Mouse (Mus musculus) embryonic facial prominence, embryonic 14.5 days (tissue): ENCODE measurements around the gene Sos2. TPM values are rescaled to one million over a fixed set of nuclear protein-coding genes. Genes with fewer than 3 reads are reported as not detected.
A peak's percentile ranks its signal among the peaks of the same experiment; 100 is the strongest.

Experiments used
- ATAC-seq: fragments of 200-750 bp; cut with Nextera tagmentation; 2 replicates; pipeline ENCODE4 v1.8.0; 2017; ENCODE audit warnings: low read depth, moderate number of reproducible peaks, moderate TSS enrichment
- DNase-seq: peaks from one replicate; pipeline ENCODE4 v3.0.0-alpha.2; 2015; ENCODE audit warnings: low spot score
- H3K27ac ChIP-seq: fragments of 300-500 bp; sonication (generic); replicated peaks from 2 replicates; pipeline ENCODE4 v1.5.1; 2014; ENCODE audit warnings: low read depth, mild to moderate bottlenecking, low read length, moderate library complexity
- H3K27me3 ChIP-seq: fragments of 300-500 bp; sonication (generic); replicated peaks from 2 replicates; pipeline ENCODE4 v1.6.1; 2014; ENCODE audit warnings: low read length; ENCODE audit not compliant: control insufficient read depth, insufficient read depth
- H3K36me3 ChIP-seq: fragments of 300-500 bp; sonication (generic); 2 replicates; pipeline ENCODE4 v1.6.1; 2014; ENCODE audit warnings: low read length, mixed read lengths; ENCODE audit not compliant: control insufficient read depth, insufficient read depth
- H3K4me1 ChIP-seq: fragments of 300-500 bp; sonication (generic); 2 replicates; pipeline ENCODE4 v1.6.1; 2014; ENCODE audit warnings: antibody characterized with exemption, low read length; ENCODE audit not compliant: control insufficient read depth, insufficient read depth
- H3K4me2 ChIP-seq: fragments of 300-500 bp; sonication (generic); 2 replicates; pipeline ENCODE4 v1.6.1; 2014; ENCODE audit warnings: low read depth, mild to moderate bottlenecking, low read length, moderate library complexity, mixed read lengths
- H3K4me3 ChIP-seq: fragments of 300-500 bp; sonication (generic); 2 replicates; pipeline ENCODE4 v1.5.1; 2014; ENCODE audit warnings: low read depth, mild to moderate bottlenecking, low read length
- H3K9ac ChIP-seq: fragments of 300-500 bp; sonication (generic); 2 replicates; pipeline ENCODE4 v1.6.1; 2014; ENCODE audit warnings: low read depth, mild to moderate bottlenecking, low read length, moderate library complexity, mixed read lengths
- H3K9me3 ChIP-seq: fragments of 300-500 bp; sonication (generic); 2 replicates; pipeline ENCODE4 v1.6.1; 2016; ENCODE audit warnings: low read length; ENCODE audit not compliant: control insufficient read depth
- WGBS: fragments of 180-500 bp; shearing (Covaris S2); extraction: QIAGEN DNeasy Blood & Tissue Kit; methylation state at CpG from one replicate; pipeline ENCODE4 v1.1.7; 2014; 5-methylcytosine and 5-hydroxymethylcytosine counted together
- polyA plus RNA-seq: library from polyadenylated mRNA; unstranded; fragments of >200 nt; fragmentation: Nextera tagmentation; extraction: Ambion mirVana; gene quantifications from 2 replicates; pipeline ENCODE4 v1.2.1, GENCODE M21; 2014

Gene Sos2
- polyA plus RNA-seq, 1 experiment from 2014 or later: 11.4 TPM

GRCm38 (mm10) chr12:69597446-69597845 is 84.2 kb downstream of the Sos2 start:
- no peak for ATAC-seq

GRCm38 (mm10) chr12:69593130-69593529 is 88.5 kb downstream of the Sos2 start:
- H3K4me2 ChIP-seq: no peak overlapping the region
- H3K4me1 ChIP-seq: no peaks in the 10 kb centered on the region
- H3K9ac ChIP-seq: no peak overlapping the region
- no peak for DNase-seq
- H3K9me3 ChIP-seq: no peaks in the 10 kb centered on the region
- no peak for ATAC-seq
- H3K36me3 ChIP-seq: peaks cover 51% of the 10 kb centered on the region
- WGBS: 94% methylated on average over 5 of the region's 5 CpGs
- no peaks in the 10 kb centered on the region for H3K27me3 ChIP-seq
- no peak overlapping the region for H3K27ac ChIP-seq
- no peak overlapping the region for H3K4me3 ChIP-seq

More at GRCm38 (mm10) chr12:69597446-69597845, 84.2 kb downstream of the Sos2 start:
- Histone ChIP-seq H3K36me3 (peaks cover 34% of the 10 kb centered on the region), H3K4me3 (no peak overlapping the region), H3K9ac (no peak overlapping the region), H3K27me3 (no peaks in the 10 kb centered on the region), H3K4me2 (no peak overlapping the region), H3K9me3 (no peaks in the 10 kb centered on the region), H3K27ac (no peak overlapping the region), H3K4me1 (no peaks in the 10 kb centered on the region)
- DNase-seq: no peak
- WGBS: 94% methylated on average over 4 of the region's 4 CpGs

GRCm38 (mm10) chr12:69583270-69583629 is 98.4 kb downstream of the Sos2 start:
- Histone ChIP-seq H3K4me1 (no peaks in the 10 kb centered on the region; the same call in 1 of the 2 replicates), H3K4me3 (peak overlapping the region; percentile 66), H3K27me3 (no peaks in the 10 kb centered on the region), H3K4me2 (peak overlapping the region; percentile 56), H3K27ac (peak overlapping the region; percentile 64; the same call in 1 of the 2 replicates), H3K36me3 (peaks cover 43% of the 10 kb centered on the region), H3K9ac (peak overlapping the region; percentile 79), H3K9me3 (no peaks in the 10 kb centered on the region)
- ATAC-seq (no peak), DNase-seq (no peak)
- 47% methylated on average over 5 of the region's 5 CpGs for WGBS

- DNase-seq (peak; percentile 96), ATAC-seq (peak; percentile 97)
- Histone ChIP-seq H3K4me1 (no peaks in the 10 kb centered on the region; the same call in 1 of the 2 replicates), H3K27me3 (no peaks in the 10 kb centered on the region), H3K27ac (peak within 1 kb of the TSS; percentile 64), H3K4me3 (peak within 1 kb of the TSS; percentile 66), H3K9ac (peak within 1 kb of the TSS; percentile 79), H3K9me3 (no peaks in the 10 kb centered on the region), H3K36me3 (peaks cover 43% of the 10 kb centered on the region), H3K4me2 (peak within 1 kb of the TSS; percentile 56)
- under 1% methylated on average over 45 of the region's 56 CpGs for WGBS
Measured at GRCm38 (mm10) chr12:69582613-69583269, 98.9 kb downstream of the Sos2 start, which contains the start of gene Vcpkmt. TSS of gene Vcpkmt (minus strand) at chr12:69583028.

GRCm38 (mm10) chr12:69582216-69582612 is 99.4 kb downstream of the Sos2 start:
- H3K27ac ChIP-seq: peak overlapping the region; percentile 64; the same call in 1 of the 2 replicates
- 23% methylated on average over 9 of the region's 9 CpGs for WGBS

GRCm38 (mm10) chr12:69579623-69580022 is 102.0 kb downstream of the Sos2 start:
- 95% methylated on average over 5 of the region's 5 CpGs for WGBS

More at GRCm38 (mm10) chr12:69582216-69582612, 99.4 kb downstream of the Sos2 start:
- Histone ChIP-seq H3K4me2 (peak overlapping the region; percentile 56), H3K36me3 (peaks cover 43% of the 10 kb centered on the region), H3K9me3 (no peaks in the 10 kb centered on the region), H3K9ac (peak overlapping the region; percentile 79), H3K27me3 (no peaks in the 10 kb centered on the region), H3K4me3 (peak overlapping the region; percentile 66), H3K4me1 (no peaks in the 10 kb centered on the region; the same call in 1 of the 2 replicates)
- no peak for DNase-seq
- ATAC-seq: no peak

GRCm38 (mm10) chr12:69576120-69576627 is 105.5 kb downstream of the Sos2 start:
- WGBS: 76% methylated on average over 9 of the region's 9 CpGs
- H3K9ac ChIP-seq: no peak overlapping the region
- H3K9me3 ChIP-seq: no peaks in the 10 kb centered on the region
- H3K4me3 ChIP-seq: no peak overlapping the region
- H3K36me3 ChIP-seq: peaks cover 29% of the 10 kb centered on the region
- no peak overlapping the region for H3K27ac ChIP-seq
- no peak overlapping the region for H3K4me2 ChIP-seq
- no peaks in the 10 kb centered on the region for H3K27me3 ChIP-seq
- no peaks in the 10 kb centered on the region; the same call in 1 of the 2 replicates for H3K4me1 ChIP-seq
- ATAC-seq: no peak; the same call in 1 of the 2 replicates
- no peak for DNase-seq

More at GRCm38 (mm10) chr12:69579623-69580022, 102.0 kb downstream of the Sos2 start:
- DNase-seq (no peak), ATAC-seq (no peak)
- H3K27me3 ChIP-seq: no peaks in the 10 kb centered on the region
- peaks cover 33% of the 10 kb centered on the region for H3K36me3 ChIP-seq
- no peak overlapping the region for H3K4me2 ChIP-seq
- no peaks in the 10 kb centered on the region; the same call in 1 of the 2 replicates for H3K4me1 ChIP-seq
- H3K27ac ChIP-seq: no peak overlapping the region
- H3K9me3 ChIP-seq: no peaks in the 10 kb centered on the region
- no peak overlapping the region for H3K9ac ChIP-seq
- no peak overlapping the region for H3K4me3 ChIP-seq

- Histone ChIP-seq H3K36me3 (peaks cover 29% of the 10 kb centered on the region), H3K9me3 (no peaks in the 10 kb centered on the region), H3K4me2 (peak overlapping the region; percentile 51), H3K9ac (peak overlapping the region; percentile 54), H3K27ac (peak overlapping the region; percentile 57), H3K4me1 (no peaks in the 10 kb centered on the region; the same call in 1 of the 2 replicates), H3K4me3 (peak overlapping the region; percentile 36), H3K27me3 (no peaks in the 10 kb centered on the region)
- DNase-seq (peak; percentile 94), ATAC-seq (peak; percentile 72)
- WGBS: 15% methylated on average over 17 of the region's 17 CpGs
Measured at GRCm38 (mm10) chr12:69573916-69574881, 107.5 kb downstream of the Sos2 start.
